Mouse (Mus musculus) liver, embryonic 14.5 days (tissue): ENCODE results near the gene Srsf1.

ENCODE experiments used
- CTCF ChIP-seq: IDR thresholded peaks from 2 replicates; pipeline ENCODE4 v1.5.1; 2016; ENCODE audit warnings: antibody characterized with exemption, low read depth, control low read depth
- EP300 ChIP-seq: IDR thresholded peaks from 2 replicates; pipeline ENCODE4 v1.6.1; 2016; ENCODE audit warnings: antibody characterized with exemption, low read depth

GRCm38 (mm10) chr11:88012621-88013244 lies 34.4 kb upstream of the Srsf1 start:
- TF ChIP-seq CTCF (no peak), EP300 (no peak)
